Mouse (Mus musculus): ENCODE results near the gene Gm12258. TPM values are rescaled to one million over a fixed set of nuclear protein-coding genes. Genes with fewer than 3 reads are reported as not detected.
A peak's percentile ranks its signal among the peaks of the same experiment; 100 is the strongest.
"Not testable (repeated sequence)": the region's sequence is repeated elsewhere in the genome, so short reads cannot be mapped to it uniquely, and the experiment has no call there.

Gene Gm12258
- polyA plus RNA-seq, 1 experiment, result 18.9 TPM

DNA sequence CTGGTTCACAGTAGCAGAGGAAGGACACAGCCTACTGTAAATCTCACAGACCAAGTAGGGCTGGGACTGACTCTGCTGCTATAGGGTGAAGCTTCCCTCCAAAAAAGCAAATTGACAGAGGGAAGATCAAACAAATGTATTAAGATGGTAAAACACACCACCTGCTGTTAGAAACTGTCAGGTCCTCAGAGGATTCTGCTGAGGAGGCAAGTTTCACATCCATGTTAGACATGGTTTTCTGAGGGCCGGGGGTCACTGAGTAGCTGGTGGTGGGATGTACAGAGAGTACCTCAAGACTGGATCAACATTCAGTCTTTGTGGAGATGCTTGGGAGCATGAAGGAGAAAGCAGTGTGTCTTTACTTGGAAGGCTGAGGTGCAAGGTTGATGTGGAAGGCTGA, 31.3 kb upstream of the Gm12258 start:
- TF ChIP-seq CTCF (IDR thresholded peaks at IDR 0.05; ENCODE audit: borderline replicate concordance, control insufficient read depth, extremely low read depth, insufficient read depth, low read length, poor library complexity) (no peak), POLR2A (IDR thresholded peaks at IDR 0.05; ENCODE audit: control insufficient read depth, extremely low read depth, insufficient read depth, low read length, poor library complexity) (no peak)
- 79% methylated on average over 1 of the region's 1 CpGs for WGBS
- H3K36me3 ChIP-seq (ENCODE audit: control insufficient read depth, insufficient read depth, low read length), result no peaks in the 10 kb centered on the region
- no peak overlapping the region for H3K4me3 ChIP-seq (ENCODE audit: control insufficient read depth, insufficient read depth, low read length)
- H3K4me1 ChIP-seq (replicated peaks; ENCODE audit: control insufficient read depth, insufficient read depth, low read length), result peaks cover 25% of the 10 kb centered on the region
- no peak overlapping the region for H3K27ac ChIP-seq (ENCODE audit: control insufficient read depth, insufficient read depth, low read length)
- H3K27me3 ChIP-seq (ENCODE audit: control insufficient read depth, insufficient read depth, low read length), result no peaks in the 10 kb centered on the region
- DNase-seq, result no peak

GRCm38 (mm10) chr11:58828937-58829336, 18.0 kb upstream of the Gm12258 start, which contains the start of gene Olfr312:
Gene Olfr312 (plus strand): TSS chr11:58829237.
- not testable (repeated sequence) for H3K4me3 ChIP-seq (ENCODE audit: control insufficient read depth, insufficient read depth, low read length); DNase-seq; H3K36me3 ChIP-seq (ENCODE audit: control insufficient read depth, insufficient read depth, low read length); H3K27me3 ChIP-seq (ENCODE audit: control insufficient read depth, insufficient read depth, low read length)
- Histone ChIP-seq H3K27ac (ENCODE audit: control insufficient read depth, insufficient read depth, low read length) (peak within 1 kb of the TSS; percentile 90), H3K4me1 (replicated peaks; ENCODE audit: control insufficient read depth, insufficient read depth, low read length) (peaks cover 23% of the 10 kb centered on the region)

GRCm38 (mm10) chr11:58829764-58830163, 17.2 kb upstream of the Gm12258 start:
- Histone ChIP-seq H3K27me3 (ENCODE audit: control insufficient read depth, insufficient read depth, low read length) (no peaks in the 10 kb centered on the region), H3K4me3 (ENCODE audit: control insufficient read depth, insufficient read depth, low read length) (no peak overlapping the region), H3K4me1 (replicated peaks; ENCODE audit: control insufficient read depth, insufficient read depth, low read length) (peaks cover 23% of the 10 kb centered on the region), H3K27ac (ENCODE audit: control insufficient read depth, insufficient read depth, low read length) (peak overlapping the region; percentile 90), H3K36me3 (ENCODE audit: control insufficient read depth, insufficient read depth, low read length) (no peaks in the 10 kb centered on the region)
- no peak for TF ChIP-seq CTCF (IDR thresholded peaks at IDR 0.05; ENCODE audit: borderline replicate concordance, control insufficient read depth, extremely low read depth, insufficient read depth, low read length, poor library complexity)
- TF ChIP-seq POLR2A (IDR thresholded peaks at IDR 0.05; ENCODE audit: control insufficient read depth, extremely low read depth, insufficient read depth, low read length, poor library complexity), result no peak
- 4% methylated on average over 3 of the region's 3 CpGs for WGBS
- DNase-seq, result peak; percentile 43

DNA sequence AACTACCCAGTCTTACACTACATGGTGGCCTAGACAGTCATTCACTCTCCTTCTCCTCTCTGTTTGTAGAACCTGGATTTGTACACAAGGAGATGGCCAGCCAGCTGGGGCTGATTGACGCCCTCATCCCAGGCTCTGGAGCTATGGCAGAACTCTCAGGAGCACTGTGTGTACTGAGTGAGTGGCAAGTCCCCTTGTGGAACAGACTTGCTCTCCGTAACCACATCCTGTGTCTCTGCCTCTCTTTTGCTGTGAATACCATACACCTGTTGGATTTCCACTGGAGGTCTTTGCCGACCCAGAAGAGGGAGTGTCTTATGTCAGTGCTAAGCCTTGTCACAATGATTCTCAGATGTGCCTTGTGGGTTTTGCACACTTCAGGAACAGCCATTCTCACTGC, 14.4 kb upstream of the Gm12258 start:
- peak overlapping the region; percentile 94 for H3K27ac ChIP-seq (ENCODE audit: control insufficient read depth, insufficient read depth, low read length)
- peaks cover 20% of the 10 kb centered on the region for H3K4me1 ChIP-seq (replicated peaks; ENCODE audit: control insufficient read depth, insufficient read depth, low read length)
- WGBS, result 4% methylated on average over 3 of the region's 3 CpGs
- H3K4me3 ChIP-seq (ENCODE audit: control insufficient read depth, insufficient read depth, low read length); H3K36me3 ChIP-seq (ENCODE audit: control insufficient read depth, insufficient read depth, low read length); H3K27me3 ChIP-seq (ENCODE audit: control insufficient read depth, insufficient read depth, low read length): not testable (repeated sequence)
- peak; percentile 55 for DNase-seq

DNA sequence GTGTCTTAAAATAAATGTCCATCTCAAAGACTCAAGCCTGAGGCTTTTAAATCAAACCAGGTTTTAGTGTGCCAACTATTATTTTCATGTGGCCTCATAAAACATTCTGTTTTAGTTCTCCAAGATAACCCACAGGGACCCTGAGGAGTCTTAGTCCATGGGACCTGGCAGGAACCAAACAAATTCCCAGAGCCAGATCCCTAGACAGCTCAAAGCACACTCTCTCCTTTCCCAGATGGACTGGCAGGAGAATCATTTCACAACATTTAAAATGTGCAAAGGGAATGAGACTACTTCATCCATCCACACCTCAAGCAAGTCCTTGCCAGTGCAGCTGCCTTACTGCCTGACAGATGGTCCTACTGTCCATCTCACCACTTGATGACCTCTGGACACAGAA, 8.0 kb upstream of the Gm12258 start, which contains the start of gene Olfr311:
Gene Olfr311, plus strand, starts transcription at position 301 of the 400 bp plus-strand sequence.
- H3K27me3 ChIP-seq (ENCODE audit: control insufficient read depth, insufficient read depth, low read length); H3K36me3 ChIP-seq (ENCODE audit: control insufficient read depth, insufficient read depth, low read length); DNase-seq; H3K4me3 ChIP-seq (ENCODE audit: control insufficient read depth, insufficient read depth, low read length): not testable (repeated sequence)
- Histone ChIP-seq H3K4me1 (replicated peaks; ENCODE audit: control insufficient read depth, insufficient read depth, low read length) (peaks cover 21% of the 10 kb centered on the region), H3K27ac (ENCODE audit: control insufficient read depth, insufficient read depth, low read length) (peak within 1 kb of the TSS; percentile 2; the same call in 1 of the 2 replicates)

- 3% methylated on average over 9 of the region's 9 CpGs for WGBS
- Histone ChIP-seq H3K4me3 (ENCODE audit: control insufficient read depth, insufficient read depth, low read length) (peak overlapping the region; percentile 85), H3K4me1 (replicated peaks; ENCODE audit: control insufficient read depth, insufficient read depth, low read length) (peaks cover 11% of the 10 kb centered on the region), H3K36me3 (ENCODE audit: control insufficient read depth, insufficient read depth, low read length) (peaks cover 20% of the 10 kb centered on the region), H3K27ac (ENCODE audit: control insufficient read depth, insufficient read depth, low read length) (peak overlapping the region; percentile 93), H3K27me3 (ENCODE audit: control insufficient read depth, insufficient read depth, low read length) (no peaks in the 10 kb centered on the region)
- peak; percentile 43 for DNase-seq
- TF ChIP-seq POLR2A (IDR thresholded peaks at IDR 0.05; ENCODE audit: control insufficient read depth, extremely low read depth, insufficient read depth, low read length, poor library complexity) (no peak), CTCF (IDR thresholded peaks at IDR 0.05; ENCODE audit: borderline replicate concordance, control insufficient read depth, extremely low read depth, insufficient read depth, low read length, poor library complexity) (no peak)
These were observed 678 bp downstream of the Gm12258 start for GRCm38 (mm10) chr11:58847636-58848035.

GRCm38 (mm10) chr11:58849731-58850130, 2.8 kb downstream of the Gm12258 start:
- Histone ChIP-seq H3K36me3 (ENCODE audit: control insufficient read depth, insufficient read depth, low read length) (peaks cover 34% of the 10 kb centered on the region), H3K27ac (ENCODE audit: control insufficient read depth, insufficient read depth, low read length) (no peak overlapping the region), H3K4me3 (ENCODE audit: control insufficient read depth, insufficient read depth, low read length) (no peak overlapping the region), H3K4me1 (replicated peaks; ENCODE audit: control insufficient read depth, insufficient read depth, low read length) (peaks cover 8% of the 10 kb centered on the region), H3K27me3 (ENCODE audit: control insufficient read depth, insufficient read depth, low read length) (no peaks in the 10 kb centered on the region)
- DNase-seq, result no peak
- TF ChIP-seq POLR2A (IDR thresholded peaks at IDR 0.05; ENCODE audit: control insufficient read depth, extremely low read depth, insufficient read depth, low read length, poor library complexity), result no peak
- TF ChIP-seq CTCF (IDR thresholded peaks at IDR 0.05; ENCODE audit: borderline replicate concordance, control insufficient read depth, extremely low read depth, insufficient read depth, low read length, poor library complexity), result no peak
- WGBS, result 96% methylated on average over 2 of the region's 2 CpGs

All from thymus, adult 2 months (tissue).